Mouse (Mus musculus) liver, embryonic 11.5 days (tissue): ENCODE measurements around the gene Wfikkn2. TPM values are rescaled to one million over a fixed set of nuclear protein-coding genes. Genes with fewer than 3 reads are reported as not detected.

Source experiments
- ATAC-seq: fragments of 200-750 bp; cut with Nextera tagmentation; replicated peaks from 2 replicates; pipeline ENCODE4 v1.8.0; 2017; ENCODE audit warnings: moderate number of reproducible peaks, mild to moderate bottlenecking, moderate TSS enrichment, moderate library complexity; ENCODE audit not compliant: low FRiP score
- DNase-seq: peaks from one replicate; pipeline ENCODE4 v3.0.0-alpha.2; 2017; ENCODE audit warnings: low spot score
- H3K27ac ChIP-seq: fragments of 300-500 bp; sonication (generic); 2 replicates; pipeline ENCODE4 v1.5.1; 2014; ENCODE audit warnings: mild to moderate bottlenecking, low read depth, low read length, control low read depth
- H3K27me3 ChIP-seq: fragments of 300-500 bp; sonication (generic); replicated peaks from 2 replicates; pipeline ENCODE4 v1.6.1; 2014; ENCODE audit warnings: low read length, mixed read lengths; ENCODE audit not compliant: control insufficient read depth, insufficient read depth
- H3K36me3 ChIP-seq: fragments of 300-500 bp; sonication (generic); 2 replicates; pipeline ENCODE4 v1.6.1; 2014; ENCODE audit warnings: mild to moderate bottlenecking, low read length, moderate library complexity, mixed read lengths; ENCODE audit not compliant: control insufficient read depth, insufficient read depth
- H3K4me1 ChIP-seq: fragments of 300-500 bp; sonication (generic); replicated peaks from 2 replicates; pipeline ENCODE4 v1.6.1; 2014; ENCODE audit warnings: low read length, mixed read lengths; ENCODE audit not compliant: control insufficient read depth, insufficient read depth
- H3K4me2 ChIP-seq: fragments of 300-500 bp; sonication (generic); 2 replicates; pipeline ENCODE4 v1.6.1; 2014; ENCODE audit warnings: mild to moderate bottlenecking, control low read depth, moderate library complexity
- H3K4me3 ChIP-seq: fragments of 300-500 bp; sonication (generic); 2 replicates; pipeline ENCODE4 v1.5.1; 2014; ENCODE audit warnings: low read depth, low read length, control low read depth
- H3K9ac ChIP-seq: fragments of 300-500 bp; sonication (generic); 2 replicates; pipeline ENCODE4 v1.6.1; 2014; ENCODE audit warnings: low read depth, low read length, control low read depth
- H3K9me3 ChIP-seq: fragments of 300-500 bp; sonication (generic); 2 replicates; pipeline ENCODE4 v1.6.1; 2016; ENCODE audit warnings: low read length, inconsistent platforms, mixed read lengths; ENCODE audit not compliant: control insufficient read depth
- WGBS: fragments of 180-500 bp; shearing (Covaris S2); extraction: QIAGEN DNeasy Blood & Tissue Kit; methylation state at CpG from one replicate; pipeline ENCODE4 v1.1.7; 2014; 5-methylcytosine and 5-hydroxymethylcytosine counted together
- polyA plus RNA-seq: library from polyadenylated mRNA; unstranded; fragments of >200 nt; fragmentation: Nextera tagmentation; extraction: Ambion mirVana; gene quantifications from 2 replicates; pipeline ENCODE4 v1.2.1, GENCODE M21; 2014

Gene Wfikkn2
- polyA plus RNA-seq, 1 experiment from 2014 or later = 0.36 TPM

DNA sequence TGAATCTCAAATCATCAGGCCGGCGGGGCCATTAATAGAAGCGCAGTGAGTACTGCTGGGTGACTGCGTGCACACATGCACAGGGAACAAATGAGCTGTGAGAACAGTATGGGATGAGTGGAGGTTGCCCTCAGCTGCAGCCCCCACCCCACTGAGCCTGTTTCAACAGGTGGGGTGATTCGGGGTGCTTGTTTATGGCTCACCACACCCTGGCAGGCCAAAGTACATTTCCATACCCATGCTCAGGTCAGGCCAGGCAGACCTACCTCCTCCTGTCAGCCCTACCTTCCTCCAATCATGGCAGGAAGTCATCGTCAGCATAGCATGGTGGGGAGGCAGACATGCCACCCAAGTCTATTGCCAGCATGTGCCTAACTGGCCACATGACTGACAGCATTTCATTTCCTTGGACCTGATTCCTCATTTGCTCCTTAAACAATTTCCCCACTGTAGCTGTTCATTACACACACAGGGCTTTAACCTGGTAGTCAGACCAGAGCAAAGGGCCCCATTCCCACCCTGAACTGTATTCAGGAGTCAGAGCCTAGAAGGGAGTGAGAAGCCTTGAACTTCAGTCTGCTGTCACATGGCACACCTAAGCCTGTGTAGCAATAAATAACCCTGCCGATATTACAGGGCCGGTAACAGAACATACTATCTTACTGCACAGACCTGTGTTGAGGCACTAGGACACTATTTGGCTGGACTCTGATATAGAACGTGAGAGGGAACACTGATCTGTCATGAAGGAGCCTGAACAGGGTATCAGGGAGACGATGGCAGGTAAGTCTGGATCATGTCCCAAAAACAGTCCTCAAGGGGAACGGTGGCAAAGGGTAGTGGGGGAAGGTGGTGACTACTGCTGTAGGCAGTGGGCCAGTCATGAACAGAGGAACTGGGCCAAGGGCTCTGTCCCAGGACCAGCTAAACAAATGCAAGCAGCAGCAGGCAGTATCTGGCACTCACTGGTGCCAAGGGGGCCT is 35.7 kb upstream of the Wfikkn2 start, which contains the start of gene Gm21885:
Gm21885 (plus strand) TSS at position 675 of the 983 bp plus-strand sequence.
- Histone ChIP-seq H3K36me3 (peaks cover 10% of the 10 kb centered on the region; the same call in 1 of the 2 replicates), H3K4me1 (peaks cover 17% of the 10 kb centered on the region; the same call in 1 of the 2 replicates), H3K27ac (no peak within 1 kb of the TSS), H3K9me3 (no peaks in the 10 kb centered on the region), H3K27me3 (no peaks in the 10 kb centered on the region), H3K9ac (no peak within 1 kb of the TSS), H3K4me2 (no peak within 1 kb of the TSS), H3K4me3 (no peak within 1 kb of the TSS)
- 77% methylated on average over 11 of the region's 11 CpGs for WGBS
- ATAC-seq = peak; percentile 36; the same call in 1 of the 2 replicates
- no peak for DNase-seq

GRCm38 (mm10) chr11:94276869-94277337 is 31.1 kb upstream of the Wfikkn2 start:
- DNase-seq = peak; percentile 80
- Histone ChIP-seq H3K36me3 (no peaks in the 10 kb centered on the region), H3K27ac (no peak overlapping the region), H3K27me3 (no peaks in the 10 kb centered on the region), H3K9me3 (no peaks in the 10 kb centered on the region), H3K4me2 (peak overlapping the region; percentile 85), H3K4me1 (peaks cover 30% of the 10 kb centered on the region), H3K9ac (peak overlapping the region; percentile 43), H3K4me3 (peak overlapping the region; percentile 41)
- ATAC-seq = peak; percentile 56
- WGBS = 8% methylated on average over 20 of the region's 20 CpGs

DNA sequence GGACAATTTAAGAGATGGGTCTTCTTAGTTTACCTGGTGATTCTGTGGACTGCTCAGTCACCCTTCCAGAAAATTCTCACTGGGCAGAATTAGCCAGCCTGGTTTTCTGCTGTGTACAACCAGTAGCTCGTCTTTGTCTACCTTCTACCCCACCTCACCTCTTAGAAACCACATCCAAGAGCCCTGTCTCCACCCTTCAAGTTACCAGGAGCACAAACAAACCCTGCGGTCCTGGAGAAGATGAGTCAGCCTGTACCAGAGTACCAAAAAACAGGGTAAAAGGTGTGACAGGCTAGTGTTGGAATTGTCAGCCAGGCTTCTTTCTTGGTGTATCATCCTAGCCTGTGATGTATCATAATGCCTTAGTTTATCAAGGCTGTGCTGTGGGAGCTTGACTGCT is 29.9 kb upstream of the Wfikkn2 start:
- Histone ChIP-seq H3K27ac (no peak overlapping the region), H3K4me2 (no peak overlapping the region), H3K27me3 (no peaks in the 10 kb centered on the region), H3K36me3 (no peaks in the 10 kb centered on the region), H3K4me1 (peaks cover 24% of the 10 kb centered on the region), H3K9me3 (no peaks in the 10 kb centered on the region), H3K9ac (no peak overlapping the region), H3K4me3 (no peak overlapping the region)
- DNase-seq (no peak), ATAC-seq (no peak)
- 82% methylated on average over 2 of the region's 2 CpGs for WGBS

- Histone ChIP-seq H3K27me3 (no peaks in the 10 kb centered on the region), H3K4me1 (peaks cover 24% of the 10 kb centered on the region), H3K4me2 (no peak overlapping the region), H3K36me3 (no peaks in the 10 kb centered on the region), H3K9ac (no peak overlapping the region), H3K4me3 (no peak overlapping the region), H3K27ac (no peak overlapping the region), H3K9me3 (no peaks in the 10 kb centered on the region)
- 84% methylated on average over 7 of the region's 7 CpGs for WGBS
- ATAC-seq = no peak
- no peak for DNase-seq
Observed at GRCm38 (mm10) chr11:94275226-94275625, 29.4 kb upstream of the Wfikkn2 start.

- peak overlapping the region; percentile 12 for H3K4me2 ChIP-seq
- DNase-seq = no peak
Observed at GRCm38 (mm10) chr11:94274206-94274867, 28.5 kb upstream of the Wfikkn2 start.

DNA sequence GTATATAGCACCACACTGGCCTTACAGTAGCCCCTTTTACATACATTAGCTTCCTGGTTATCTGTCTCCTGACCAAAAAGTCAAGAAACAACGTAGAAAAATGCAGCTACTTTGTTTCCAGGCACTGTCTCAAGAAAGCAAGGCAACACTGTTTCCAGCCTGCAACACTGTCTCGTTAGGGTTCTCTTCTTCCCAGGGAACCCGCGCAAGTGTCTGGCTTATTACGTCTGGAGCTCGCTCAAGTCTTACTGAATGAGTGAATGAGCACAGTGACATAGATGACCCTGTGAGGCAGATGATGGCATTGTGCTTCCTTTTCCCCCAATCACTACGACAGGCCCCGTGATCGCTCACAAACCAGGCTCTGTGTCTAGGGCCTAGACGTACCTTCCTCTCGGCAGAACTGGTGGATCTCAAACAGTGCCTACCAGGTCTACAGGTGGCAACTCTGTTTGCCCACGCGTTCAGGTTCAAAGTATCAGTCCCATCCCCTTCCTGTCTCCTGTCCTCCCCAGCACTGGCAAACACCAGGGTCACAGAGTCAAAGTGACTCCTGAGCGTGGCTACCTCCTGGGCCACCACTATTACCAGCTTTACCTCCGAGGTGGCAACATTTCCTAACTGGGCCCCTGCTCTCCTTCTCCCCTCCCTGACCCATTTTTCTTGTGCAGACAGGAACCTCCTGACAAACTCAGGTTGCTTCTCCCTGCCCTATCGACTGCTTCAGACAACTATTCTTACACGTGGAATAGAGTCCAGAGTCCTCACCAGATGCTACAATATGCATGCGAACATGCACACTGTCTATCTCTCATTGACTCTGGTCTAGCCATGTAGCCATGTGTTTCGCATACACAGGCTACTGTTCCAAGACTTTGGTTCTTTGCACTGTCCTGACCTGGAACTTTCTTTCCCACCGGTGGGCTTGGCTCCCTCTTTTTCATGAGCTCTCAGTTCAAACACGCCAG is 27.4 kb upstream of the Wfikkn2 start:
- 84% methylated on average over 21 of the region's 21 CpGs for WGBS
- Histone ChIP-seq H3K4me2 (no peak overlapping the region), H3K9ac (no peak overlapping the region)

More at GRCm38 (mm10) chr11:94274206-94274867, 28.5 kb upstream of the Wfikkn2 start:
- Histone ChIP-seq H3K9me3 (no peaks in the 10 kb centered on the region), H3K27me3 (no peaks in the 10 kb centered on the region), H3K9ac (peak overlapping the region; percentile 51; the same call in 1 of the 2 replicates), H3K4me1 (peaks cover 24% of the 10 kb centered on the region), H3K36me3 (no peaks in the 10 kb centered on the region), H3K27ac (peak overlapping the region; percentile 42; the same call in 1 of the 2 replicates), H3K4me3 (no peak overlapping the region)
- peak; percentile 79 for ATAC-seq
- 61% methylated on average over 10 of the region's 10 CpGs for WGBS

DNA sequence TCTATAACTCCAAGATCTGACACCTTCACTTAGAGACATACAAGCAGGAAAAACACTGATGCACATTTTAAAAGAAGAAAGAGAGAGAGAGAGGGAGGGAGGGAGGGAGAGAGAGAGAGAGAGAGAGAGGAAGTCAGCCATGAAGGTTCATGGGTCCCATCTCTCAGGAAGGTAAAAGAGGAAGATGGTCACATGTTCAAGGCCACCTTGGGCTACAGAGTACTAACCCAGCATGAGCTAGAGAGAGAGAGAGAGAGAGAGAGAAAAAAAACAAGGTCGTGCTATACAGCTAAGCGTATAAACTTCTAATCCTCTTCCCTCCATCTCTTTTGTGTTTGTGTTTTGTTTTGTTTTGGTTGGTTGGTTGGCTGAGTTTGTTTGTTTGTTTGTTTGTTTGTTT is 25.2 kb upstream of the Wfikkn2 start:
- no peaks in the 10 kb centered on the region for H3K36me3 ChIP-seq
- no peak overlapping the region for H3K4me2 ChIP-seq
- DNase-seq (no peak), ATAC-seq (no peak)
- H3K27ac ChIP-seq = no peak overlapping the region
- no peaks in the 10 kb centered on the region for H3K27me3 ChIP-seq
- WGBS = 74% methylated on average over 2 of the region's 2 CpGs
- H3K9ac ChIP-seq = no peak overlapping the region
- peaks cover 17% of the 10 kb centered on the region for H3K4me1 ChIP-seq
- no peaks in the 10 kb centered on the region for H3K9me3 ChIP-seq
- H3K4me3 ChIP-seq = no peak overlapping the region

More for the DNA sequence above, 27.4 kb upstream of the Wfikkn2 start:
- no peak overlapping the region for H3K27ac ChIP-seq
- H3K27me3 ChIP-seq = no peaks in the 10 kb centered on the region
- DNase-seq = no peak
- no peaks in the 10 kb centered on the region for H3K9me3 ChIP-seq
- no peak overlapping the region for H3K4me3 ChIP-seq
- peaks cover 26% of the 10 kb centered on the region for H3K4me1 ChIP-seq
- 0 out of 2 replicates have a peak, but pooled peaks have one; percentile 8 for ATAC-seq
- H3K36me3 ChIP-seq = no peaks in the 10 kb centered on the region

- Histone ChIP-seq H3K4me1 (peaks cover 19% of the 10 kb centered on the region), H3K4me2 (no peak overlapping the region), H3K9me3 (no peaks in the 10 kb centered on the region), H3K27ac (no peak overlapping the region), H3K9ac (no peak overlapping the region), H3K4me3 (no peak overlapping the region), H3K27me3 (no peaks in the 10 kb centered on the region), H3K36me3 (no peaks in the 10 kb centered on the region)
- 87% methylated on average over 7 of the region's 7 CpGs for WGBS
- DNase-seq (no peak), ATAC-seq (no peak)
Observed at GRCm38 (mm10) chr11:94269906-94270305, 24.1 kb upstream of the Wfikkn2 start.
